9 mouse cellular contexts compared by ENCODE assay signal in the genomic region with DNA sequence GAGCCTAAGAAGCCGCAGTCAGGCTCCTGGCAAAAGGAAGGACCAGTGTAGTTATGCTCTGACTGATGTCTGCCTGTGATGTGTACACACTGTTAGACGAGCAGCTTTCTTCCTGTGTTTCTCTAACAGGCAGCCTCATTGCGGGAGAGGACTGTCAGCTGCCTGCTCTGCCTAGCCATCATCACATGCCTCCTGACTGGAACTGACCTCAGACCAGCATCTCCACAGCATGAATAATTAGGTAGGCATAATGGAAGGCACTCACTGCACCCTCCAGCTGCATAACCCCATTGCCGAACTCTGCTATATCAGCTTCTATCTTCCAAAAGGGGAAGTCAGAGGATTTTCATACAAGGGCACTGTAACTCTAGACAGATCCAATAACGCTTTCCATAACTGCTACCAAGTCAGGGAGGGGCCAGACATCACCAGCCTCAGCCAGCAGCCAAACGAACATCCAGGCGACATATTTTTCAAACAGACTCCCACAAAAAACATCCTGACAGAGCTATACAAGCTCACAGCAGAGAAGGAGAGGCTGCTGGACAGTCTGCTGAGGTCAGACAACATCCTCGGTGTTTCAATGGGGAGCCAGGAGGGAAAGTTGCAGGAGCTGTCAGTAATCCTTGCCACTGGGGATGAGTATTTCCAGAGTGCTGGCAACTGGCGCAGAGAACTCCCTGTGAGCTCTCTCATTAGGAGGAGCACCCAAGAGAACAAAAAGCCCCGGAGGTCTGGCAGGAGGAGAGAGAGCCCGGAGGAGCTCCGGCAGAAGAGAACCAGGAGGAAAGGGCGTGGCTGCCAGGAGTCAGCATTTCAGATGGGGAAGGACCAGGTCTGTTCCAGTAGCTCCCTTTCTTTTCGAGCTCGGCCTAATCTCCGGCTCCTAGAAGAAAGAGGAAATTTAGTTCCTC. TPM values are rescaled to one million over a fixed set of nuclear protein-coding genes. Genes with fewer than 3 reads are reported as not detected.
DNase-seq lines count a peak whose midpoint lies in the region; ATAC-seq and TF ChIP-seq lines count a peak whose summit lies in the region.
"Had no signal": no experiment of that assay in that cellular context is flagged by ENCODE, and none has a peak within 500 bp of the region (broad histone marks: within the 10 kb centered on the region; RNA-seq: fewer than 3 reads in every experiment).

No protein-coding gene starts in this region.

- WGBS in heart, embryonic 15.5 days, result 34% methylated on average over 16 of the region's 16 CpGs
- WGBS in midbrain, embryonic 16.5 days, result 36% methylated on average over 16 of the region's 16 CpGs

- no peaks in the 10 kb centered on the region for H3K27me3 ChIP-seq in heart, embryonic 15.5 days
- no peaks in the 10 kb centered on the region for H3K27me3 ChIP-seq in midbrain, embryonic 16.5 days (ENCODE audit: control insufficient read depth, insufficient read depth, low read depth, low read length)

- no peaks in the 10 kb centered on the region for H3K36me3 ChIP-seq in heart, embryonic 15.5 days
- no peaks in the 10 kb centered on the region for H3K36me3 ChIP-seq in midbrain, embryonic 16.5 days (ENCODE audit: control insufficient read depth, insufficient read depth, low read length)

- H3K4me3 ChIP-seq in layer of hippocampus, adult 2 months, result peak overlapping the region; percentile 6; the same call in 1 of the 2 replicates
- H3K4me3 ChIP-seq in heart, embryonic 15.5 days, result peak overlapping the region; percentile 10
- H3K4me3 ChIP-seq in midbrain, embryonic 16.5 days (ENCODE audit: low read depth, low read length), result no peak overlapping the region

- H3K4me2 ChIP-seq in heart, embryonic 15.5 days, result peak overlapping the region; percentile 47
- peak overlapping the region; percentile 23; the same call in 1 of the 2 replicates for H3K4me2 ChIP-seq in midbrain, embryonic 16.5 days (ENCODE audit: low read length)

- no peaks in the 10 kb centered on the region for H3K9me3 ChIP-seq in heart, embryonic 15.5 days (replicated peaks)
- H3K9me3 ChIP-seq in midbrain, embryonic 16.5 days (replicated peaks; ENCODE audit: control insufficient read depth, low read length, poor library complexity, severe bottlenecking), result no peaks in the 10 kb centered on the region; the same call in 1 of the 2 replicates

- H3K4me1 ChIP-seq in heart, embryonic 15.5 days (replicated peaks), result peaks cover 3% of the 10 kb centered on the region; the same call in 1 of the 2 replicates
- H3K4me1 ChIP-seq in midbrain, embryonic 16.5 days (ENCODE audit: control insufficient read depth, insufficient read depth, low read length), result 0 out of 2 replicates have a peak, but pooled peaks cover 6% of the 10 kb centered on the region

- DNase-seq in layer of hippocampus, adult 2 months (ENCODE audit: low spot score in 2 of 2), result no peak
- no peak for DNase-seq in layer of hippocampus, postnatal 10 days (ENCODE audit: low spot score in 2 of 2)
- DNase-seq in embryo, embryonic 10.5 days (ENCODE audit: low spot score), result peak; percentile 12
- DNase-seq in adrenal gland, adult 8-10 months, result no peak
- no peak for DNase-seq in natural killer cell, adult 2 months (ENCODE audit: low spot score in 2 of 2)
- DNase-seq in cerebellum, postnatal 4 days (ENCODE audit: low spot score in 2 of 2), result no peak
- DNase-seq: gastrocnemius, postnatal 10 days had no signal

- peak; percentile 29; the same call in 1 of the 2 replicates for ATAC-seq in heart, embryonic 15.5 days (replicated peaks; ENCODE audit: insufficient number of reproducible peaks, insufficient read depth, low FRiP score, low read depth)
- peak; percentile 82 for ATAC-seq in midbrain, embryonic 16.5 days

- H3K9ac ChIP-seq in heart, embryonic 15.5 days, result no peak overlapping the region
- 0 out of 2 replicates have a peak overlapping the region, but pooled peaks have one; percentile 15 for H3K9ac ChIP-seq in midbrain, embryonic 16.5 days (ENCODE audit: low read depth, low read length)

- peak overlapping the region; percentile 63 for H3K27ac ChIP-seq in layer of hippocampus, adult 2 months
- no peak overlapping the region for H3K27ac ChIP-seq in heart, embryonic 15.5 days
- no peak overlapping the region for H3K27ac ChIP-seq in midbrain, embryonic 16.5 days (ENCODE audit: low read length)

- no peak for TF ChIP-seq CTCF in layer of hippocampus, adult 2 months (conservative IDR thresholded peaks at IDR 0.05)

RNA-seq across cellular contexts. Expression of gene Fmn1, which starts 36.4 kb away (rescaled TPM):
- 10 to 100 TPM; 43.3 to 47.3 TPM for total RNA-seq in layer of hippocampus, adult 2 months (2021)
- total RNA-seq in layer of hippocampus, postnatal 10 days (2021), result 10 to 100 TPM in 1 of 2 experiments, 1 to 10 TPM in 1; 9.8 to 10.0 TPM
- polyA plus RNA-seq in heart, embryonic 15.5 days (2015; fragmentation: Nextera tagmentation; extraction: Ambion mirVana), result 1.2 and 1.9 TPM in 2 replicates
- 0.78 and 0.80 TPM in 2 replicates for polyA plus RNA-seq in midbrain, embryonic 16.5 days (2015; fragmentation: Nextera tagmentation; extraction: Ambion mirVana)
- total RNA-seq in adrenal gland, adult 8-10 months (2022), result 1 to 10 TPM; 1.5 to 4.2 (median 3.1) TPM

Comparison
In these comparisons a context has a peak if more than half of its experiments do, and no peak if none do; other contexts are left out.
1. RNA of gene Fmn1, which starts 36.4 kb away (total RNA-seq): 43.3 to 47.3 TPM in layer of hippocampus, adult 2 months; 9.8 to 10.0 TPM in layer of hippocampus, postnatal 10 days and 1.5 to 4.2 TPM in adrenal gland, adult 8-10 months; every median in the first group is over 4 times any median in the second.